Mouse (Mus musculus) thymus, adult 2 months (tissue): Measurements from ENCODE around the gene Scd2.

Source experiments
- CTCF ChIP-seq: fragments of 200-500 bp; IDR thresholded peaks from 2 replicates; pipeline ENCODE4 v1.5.1; 2012; ENCODE audit warnings: mild to moderate bottlenecking, control low read depth, low read length, moderate library complexity, borderline replicate concordance; ENCODE audit not compliant: control insufficient read depth, poor library complexity, insufficient read depth; ENCODE audit errors: extremely low read depth
- POLR2A ChIP-seq: fragments of 200-500 bp; IDR thresholded peaks from 2 replicates; pipeline ENCODE4 v1.6.1; 2012; ENCODE audit warnings: mild to moderate bottlenecking, low read length, control low read depth, moderate library complexity; ENCODE audit not compliant: control insufficient read depth, poor library complexity, insufficient read depth; ENCODE audit errors: extremely low read depth

GRCm38 (mm10) chr19:44263581-44263980 is 29.9 kb upstream of the Scd2 start:
- TF ChIP-seq CTCF (no peak), POLR2A (no peak)
